In the genomic region with DNA sequence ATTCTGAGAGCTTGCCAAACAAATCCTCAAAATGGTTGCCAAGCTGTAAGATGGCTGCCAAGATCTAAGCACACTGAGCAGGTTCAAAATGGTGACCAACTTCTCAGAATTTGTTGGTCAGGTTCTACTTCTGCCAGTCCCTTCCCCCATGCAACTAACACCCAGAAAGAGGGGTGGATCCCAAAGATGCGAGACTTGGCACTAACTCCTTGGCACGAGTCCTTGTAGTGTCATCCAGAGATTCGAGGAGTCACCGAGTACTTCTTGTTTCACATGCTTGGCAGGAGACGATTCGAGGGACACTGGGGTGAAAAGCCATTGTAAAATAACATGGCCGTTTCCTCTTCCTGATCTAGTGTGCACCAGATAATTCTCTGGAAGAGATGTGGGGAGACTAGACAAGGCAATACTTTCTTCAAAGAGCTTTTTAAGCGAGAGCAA, we compare ENCODE assay signal across 8 mouse cellular contexts.
DNase-seq lines count a peak whose midpoint lies in the region; ATAC-seq lines count a peak whose summit lies in the region.

No protein-coding gene starts in this region.

- ATAC-seq in erythroid progenitor cell, adult 5-6 weeks (replicated peaks; ENCODE audit: low FRiP score, poor library complexity, severe bottlenecking): peak; percentile 71
- peak; percentile 65 for ATAC-seq in lung, embryonic 15.5 days (ENCODE audit: borderline replicate concordance, extremely low read depth, low FRiP score, low TSS enrichment)

- no peaks in the 10 kb centered on the region for H3K36me3 ChIP-seq in lung, embryonic 15.5 days

- DNase-seq in layer of hippocampus, postnatal 10 days (ENCODE audit: low spot score in 2 of 2): peak; percentile 49 to 55
- DNase-seq in layer of hippocampus, postnatal 36 days: no peak
- DNase-seq in adrenal gland, adult 18-20 months (ENCODE audit: low spot score in 2 of 2): peak; percentile 30 to 42
- DNase-seq in heart, postnatal 14 days: peak; percentile 67 to 75
- DNase-seq in c-Kit-positive CD71-positive TER-119-positive erythroid progenitor cells, embryonic 14.5 days (ENCODE audit: low spot score): no peak
- no peak for DNase-seq in frontal cortex, postnatal 25 days (ENCODE audit: low spot score in 2 of 2)

- H3K27me3 ChIP-seq in lung, embryonic 15.5 days: no peaks in the 10 kb centered on the region

- H3K27ac ChIP-seq in lung, embryonic 15.5 days: peak overlapping the region; percentile 81

- no peak overlapping the region for H3K9ac ChIP-seq in lung, embryonic 15.5 days

- H3K4me3 ChIP-seq in lung, embryonic 15.5 days: no peak overlapping the region

- 27% methylated on average over 8 of the region's 8 CpGs for WGBS in lung, embryonic 15.5 days

- H3K9me3 ChIP-seq in lung, embryonic 15.5 days: no peaks in the 10 kb centered on the region

- H3K4me2 ChIP-seq in lung, embryonic 15.5 days: peak overlapping the region; percentile 38

- peaks cover 40% of the 10 kb centered on the region for H3K4me1 ChIP-seq in lung, embryonic 15.5 days

- intact Hi-C loops in heart, postnatal 14 days (cut with DNase I): loop anchor here (2.0 to 5.0 kb wide), 3 partner anchors 81 to 183 kb away; a partner anchor contains a TSS

Comparison
In these comparisons a context has a peak if more than half of its experiments do, and no peak if none do; other contexts are left out.
1. DNase-seq: peak in layer of hippocampus, postnatal 10 days (2 of 2), adrenal gland, adult 18-20 months (2 of 2) and heart, postnatal 14 days (2 of 2); none in layer of hippocampus, postnatal 36 days (0 of 2), c-Kit-positive CD71-positive TER-119-positive erythroid progenitor cells, embryonic 14.5 days (single experiment) and frontal cortex, postnatal 25 days (0 of 2).